Mouse (Mus musculus): ENCODE data around the gene Aspscr1.

The Aspscr1 gene

DNA sequence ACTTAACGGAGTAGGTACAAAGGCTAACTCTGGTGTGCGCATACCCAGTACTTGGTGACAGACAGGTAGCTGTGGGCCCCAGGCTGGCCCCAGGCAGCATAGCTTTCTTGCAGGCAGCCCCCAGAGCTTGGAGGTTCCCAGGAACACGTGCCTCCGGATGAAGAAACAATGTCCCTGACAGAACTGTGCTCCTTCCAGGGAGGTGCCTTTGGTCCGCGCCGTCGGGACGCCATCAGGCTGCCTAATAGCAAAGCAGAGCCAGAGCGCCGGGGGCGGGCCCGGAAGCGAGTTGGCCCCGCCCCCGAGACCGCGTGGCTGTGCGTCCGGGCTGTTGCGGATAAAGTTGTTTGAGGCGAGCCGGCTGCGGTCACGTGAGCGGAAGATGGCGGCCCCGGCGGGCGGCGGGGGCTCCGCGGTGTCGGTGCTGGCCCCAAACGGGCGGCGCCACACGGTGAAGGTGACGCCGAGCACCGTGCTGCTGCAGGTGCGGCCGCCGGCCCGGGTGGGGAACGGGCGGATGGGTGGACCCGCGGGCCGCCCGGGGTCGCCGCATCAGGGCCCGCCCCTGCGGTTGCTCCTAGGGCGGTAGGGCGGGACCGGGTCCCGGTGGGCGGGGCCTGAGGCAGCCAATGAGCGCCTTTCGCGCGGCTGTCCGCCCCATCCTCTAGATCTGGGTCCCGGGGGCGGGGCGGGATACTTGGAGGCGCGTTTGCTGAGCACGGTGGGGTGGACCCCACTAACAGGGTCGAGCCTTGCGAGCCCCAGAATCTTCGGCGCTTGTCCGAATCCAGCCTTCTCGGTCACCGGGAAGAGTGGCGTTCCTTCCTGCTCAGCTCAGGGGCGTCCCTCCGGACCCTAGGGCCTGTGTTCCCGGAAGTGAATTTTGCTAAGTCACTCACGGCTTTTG lies at the start of gene Aspscr1:
Aspscr1 (plus strand) TSS at position 287 of the 907 bp plus-strand sequence.
- DNase-seq (ENCODE audit: low read depth in 1 of 2, low spot score in 2 of 2), result peak; percentile 85 to 90

DNA sequence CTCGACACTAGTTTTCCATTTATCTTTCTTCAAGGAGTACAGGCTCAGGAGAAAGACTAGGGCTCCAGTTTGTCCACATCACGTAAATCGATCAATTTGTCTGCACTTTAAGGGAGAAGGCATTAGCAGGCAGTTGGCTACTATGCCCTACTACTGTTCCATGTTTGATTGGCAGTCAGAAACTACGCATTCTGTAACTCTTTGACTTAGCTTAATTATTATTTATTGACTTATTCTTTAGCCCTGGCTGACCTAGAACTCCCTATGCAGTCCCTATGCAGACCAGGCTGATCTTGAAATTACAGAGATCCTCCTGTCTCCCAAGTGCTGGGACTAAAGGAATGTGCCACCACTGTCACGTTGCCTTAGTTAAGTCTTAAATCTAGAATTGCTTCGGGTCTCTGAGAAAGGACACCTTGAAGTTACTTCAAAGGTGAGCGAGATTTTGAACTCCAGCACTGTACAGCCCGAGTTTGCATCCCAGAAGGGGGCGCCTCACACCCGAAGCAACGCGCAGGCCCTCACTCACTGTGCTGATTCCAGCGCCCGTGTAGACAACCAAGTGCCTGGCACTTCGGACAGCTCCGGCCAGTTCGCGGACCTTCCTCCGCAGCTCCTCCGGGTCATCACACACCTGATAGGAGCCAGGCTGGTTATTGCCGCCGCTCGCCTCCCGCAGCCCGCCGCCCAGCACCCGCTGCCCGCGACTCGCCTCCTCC lies 48.7 kb upstream of the Aspscr1 start:
- peak in 1 of 2 experiments; percentile 54 for DNase-seq (ENCODE audit: low read depth in 1 of 2, low spot score in 2 of 2)

DNA sequence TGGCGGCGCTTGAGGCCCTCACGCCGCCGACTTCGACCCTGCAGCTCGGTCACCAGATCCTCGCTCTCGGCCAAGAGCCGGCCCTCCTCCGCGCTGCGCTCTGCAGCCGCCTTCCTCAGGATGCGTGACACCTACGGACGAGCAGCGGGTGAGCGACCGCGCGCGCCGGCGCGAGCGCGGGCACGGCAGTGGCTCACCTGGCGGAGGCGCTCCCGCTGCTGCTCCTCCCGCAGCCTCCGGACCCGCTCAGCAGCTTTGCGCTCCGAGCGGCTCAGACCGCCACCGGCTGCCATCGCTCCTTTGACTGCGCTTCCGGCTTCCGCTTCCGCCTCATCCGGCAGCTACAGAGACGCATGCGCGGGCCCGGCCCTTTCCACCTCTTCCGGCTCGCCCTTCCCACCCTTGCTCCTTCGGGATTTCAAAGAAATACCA lies 48.1 kb upstream of the Aspscr1 start:
- peak; percentile 58 to 60 for DNase-seq (ENCODE audit: low read depth in 1 of 2, low spot score in 2 of 2)

- DNase-seq (ENCODE audit: low read depth in 1 of 2, low spot score in 2 of 2), result no peak
These were observed 47.5 kb upstream of the Aspscr1 start, which contains the start of gene Sirt7 for GRCm38 (mm10) chr11:120625152-120625775. Gene Sirt7 (minus strand): TSS chr11:120625240.

- no peak for DNase-seq (ENCODE audit: low read depth in 1 of 2, low spot score in 2 of 2)
These were observed 45.8 kb upstream of the Aspscr1 start for GRCm38 (mm10) chr11:120626785-120627467.

DNA sequence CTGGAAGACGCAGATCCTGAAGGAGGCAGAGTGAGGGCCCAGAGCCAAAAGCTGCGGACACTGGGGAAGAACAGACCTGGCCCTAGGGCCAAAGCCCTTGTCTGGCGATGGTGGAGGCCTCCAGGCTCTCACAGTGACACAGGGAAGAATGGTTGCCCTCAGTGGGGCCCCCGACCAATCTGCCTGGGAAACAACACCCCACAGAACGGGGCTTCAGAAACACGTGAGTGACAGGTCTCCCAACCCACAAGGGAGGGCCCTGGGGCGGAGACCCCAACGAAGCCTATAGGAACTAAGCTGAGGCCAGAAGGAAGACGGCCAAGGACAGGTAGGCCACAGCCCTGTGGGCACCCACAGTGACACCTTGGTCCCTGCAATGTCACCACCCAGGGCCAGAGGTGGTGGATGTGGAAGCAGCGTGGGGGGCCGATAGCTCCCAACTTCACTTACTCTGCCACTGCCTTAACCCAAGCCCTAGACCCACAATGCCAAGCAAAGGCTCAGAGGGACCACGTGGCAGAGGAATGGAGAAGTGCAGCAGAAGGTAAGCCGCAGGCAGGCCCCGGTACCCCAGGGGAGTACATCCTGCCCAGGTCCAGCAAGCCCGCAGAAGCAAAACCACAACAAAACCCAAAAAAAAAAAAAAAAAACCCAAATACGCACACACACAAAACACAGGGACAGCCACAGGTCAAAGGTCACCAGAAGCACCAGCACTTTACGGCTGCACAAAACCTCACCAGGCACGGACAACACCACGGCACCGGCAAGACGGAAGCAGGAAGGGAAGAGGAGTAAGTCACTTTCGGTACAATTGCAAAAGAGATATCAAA lies 45.1 kb upstream of the Aspscr1 start:
- DNase-seq (ENCODE audit: low read depth in 1 of 2, low spot score in 2 of 2), result peak in 1 of 2 experiments; percentile 49

DNA sequence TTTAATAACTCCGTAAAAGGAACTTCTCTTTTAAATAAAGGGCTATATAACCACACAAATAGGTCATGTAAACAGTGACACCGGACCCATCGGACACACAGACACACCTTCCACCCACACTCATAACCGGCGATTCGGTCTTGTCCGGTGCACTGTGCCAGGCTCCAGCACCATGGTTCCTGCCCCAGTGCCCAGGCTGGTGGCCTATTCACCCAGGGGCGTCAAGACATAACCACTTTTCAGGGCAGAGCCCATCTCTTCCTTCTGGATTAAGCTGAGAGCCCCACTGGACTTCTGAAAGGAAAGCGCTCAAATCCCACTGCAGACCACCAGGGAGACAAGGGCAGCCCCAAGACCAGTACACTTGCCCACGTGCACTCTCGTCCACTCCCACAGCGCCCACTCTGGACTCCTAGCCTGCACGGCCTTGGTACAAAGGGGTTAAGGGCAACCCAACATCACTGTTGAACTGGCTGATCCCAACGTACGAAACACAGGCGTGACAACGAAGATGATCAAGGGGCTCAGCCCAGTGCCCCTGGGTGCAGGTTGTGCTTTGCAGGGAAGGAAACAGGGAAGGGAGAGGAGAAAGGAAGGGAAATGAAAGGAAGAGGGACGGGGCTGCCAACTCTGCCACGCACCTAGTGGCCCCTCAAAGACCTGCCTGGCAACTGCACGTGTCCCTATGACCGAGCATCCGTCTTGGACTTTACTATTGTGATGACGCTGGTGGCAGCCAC lies 44.0 kb upstream of the Aspscr1 start:
- no peak for DNase-seq (ENCODE audit: low read depth in 1 of 2, low spot score in 2 of 2)

- peak in 1 of 2 experiments; percentile 56 for DNase-seq (ENCODE audit: low read depth in 1 of 2, low spot score in 2 of 2)
These were observed 43.4 kb upstream of the Aspscr1 start for GRCm38 (mm10) chr11:120629341-120629730.

GRCm38 (mm10) chr11:120629911-120630310 lies 42.9 kb upstream of the Aspscr1 start:
- DNase-seq (ENCODE audit: low read depth in 1 of 2, low spot score in 2 of 2), result peak in 1 of 2 experiments; percentile 48

DNA sequence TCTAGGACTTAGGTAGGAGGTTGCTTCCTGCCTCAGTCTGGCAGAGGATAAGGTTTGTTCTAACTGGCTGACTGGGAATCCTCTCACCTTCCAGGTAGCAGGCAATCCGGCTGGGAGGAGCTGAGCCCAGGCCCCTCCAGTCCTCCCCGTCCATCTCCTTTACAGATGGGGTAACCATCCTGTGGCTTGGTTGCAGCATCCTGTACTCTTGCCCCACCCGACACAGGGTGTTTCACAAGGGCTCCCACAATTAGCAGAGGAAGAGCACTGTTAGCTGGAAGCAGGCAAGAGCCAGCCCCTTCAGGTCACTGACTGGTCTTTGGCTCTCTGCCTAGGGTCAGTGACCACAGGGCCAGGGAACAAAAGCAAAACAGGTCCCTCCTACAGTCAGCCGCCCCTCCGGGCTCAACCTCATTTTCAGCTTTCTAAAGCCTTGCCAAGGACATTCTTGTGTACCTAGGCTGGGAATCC lies 42.3 kb upstream of the Aspscr1 start:
- peak; percentile 78 to 82 for DNase-seq (ENCODE audit: low read depth in 1 of 2, low spot score in 2 of 2)

- DNase-seq (ENCODE audit: low read depth in 1 of 2, low spot score in 2 of 2), result no peak
These were observed 41.7 kb upstream of the Aspscr1 start for GRCm38 (mm10) chr11:120630881-120631725.

- DNase-seq (ENCODE audit: low read depth in 1 of 2, low spot score in 2 of 2), result no peak
These were observed 40.9 kb upstream of the Aspscr1 start for GRCm38 (mm10) chr11:120631726-120632448.

- peak; percentile 63 to 72 for DNase-seq (ENCODE audit: low read depth in 1 of 2, low spot score in 2 of 2)
These were observed 39.9 kb upstream of the Aspscr1 start for GRCm38 (mm10) chr11:120632559-120633519.

DNA sequence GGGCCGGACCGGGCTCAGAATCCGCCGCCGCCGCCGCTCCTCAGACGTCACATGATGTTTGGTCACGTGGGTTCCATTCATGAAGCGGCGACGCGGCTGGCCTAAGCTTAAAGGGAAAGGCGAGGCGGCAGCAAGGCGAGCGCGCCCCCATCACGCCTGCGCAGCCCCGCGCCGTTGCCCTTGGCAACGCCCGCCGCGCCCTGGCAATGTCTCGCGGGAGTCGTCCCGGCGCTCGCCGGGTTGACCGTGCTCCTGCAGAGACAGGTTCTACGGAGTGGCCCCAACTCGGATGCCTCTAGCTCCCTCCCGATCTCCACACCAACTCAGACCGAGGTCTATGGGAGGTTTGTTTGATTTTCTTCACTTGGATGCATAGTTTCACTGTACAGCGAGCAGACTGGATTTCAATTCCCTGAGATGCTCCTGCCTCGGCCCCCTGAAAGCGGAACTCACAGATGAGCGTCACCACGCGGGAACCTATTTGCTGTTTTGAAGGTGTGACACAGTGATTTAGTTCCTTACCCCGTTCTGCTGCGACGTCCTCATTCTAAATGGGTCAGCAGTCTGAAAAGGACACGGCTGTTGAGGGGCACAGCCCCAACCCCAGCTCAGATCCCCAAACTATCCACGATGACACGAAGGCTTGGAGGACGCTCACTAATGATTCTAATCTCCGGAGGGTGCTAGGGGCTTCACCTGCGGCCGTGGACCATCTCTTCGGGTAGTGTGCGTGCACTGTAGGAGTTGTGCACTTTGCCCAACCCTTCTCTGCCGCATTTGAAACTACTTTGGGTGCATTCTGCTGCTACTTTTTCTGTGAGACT lies 39.0 kb upstream of the Aspscr1 start, which contains the start of gene Mafg:
Mafg (minus strand) TSS at position 81 of the 824 bp plus-strand sequence.
- peak; percentile 75 to 85 for DNase-seq (ENCODE audit: low read depth in 1 of 2, low spot score in 2 of 2)

DNA sequence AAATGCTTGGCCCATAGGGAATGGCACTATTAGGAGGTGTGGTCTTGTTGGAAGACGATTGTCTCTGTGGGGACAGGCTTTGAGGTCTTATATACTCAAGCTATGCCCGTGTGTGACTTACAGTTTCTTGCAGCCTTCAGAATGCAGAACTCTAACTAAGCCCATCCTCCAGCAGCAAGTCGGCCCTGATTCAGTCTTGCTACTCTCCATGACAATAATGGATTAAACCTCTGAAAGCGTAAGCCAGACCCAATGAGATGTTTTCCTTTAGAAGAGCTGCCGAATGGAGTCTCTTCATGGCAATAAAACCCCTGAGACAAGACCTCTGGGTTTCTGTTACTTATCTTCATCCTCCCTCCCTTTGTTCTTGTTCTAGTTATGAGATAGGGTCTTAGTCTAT lies 38.0 kb upstream of the Aspscr1 start:
- DNase-seq (ENCODE audit: low read depth in 1 of 2, low spot score in 2 of 2), result no peak
